Mouse (Mus musculus) liver, embryonic 15.5 days (tissue): ENCODE data around the gene Gsdma3. TPM values are rescaled to one million over a fixed set of nuclear protein-coding genes. Genes with fewer than 3 reads are reported as not detected.
"Not testable (repeated sequence)": the region's sequence is repeated elsewhere in the genome, so short reads cannot be mapped to it uniquely, and the experiment has no call there.

Experiments used
- ATAC-seq: fragments of 200-750 bp; cut with Nextera tagmentation; 2 replicates; pipeline ENCODE4 v1.8.0; 2017; ENCODE audit warnings: moderate number of reproducible peaks, mild to moderate bottlenecking, moderate library complexity; ENCODE audit not compliant: insufficient read depth
- H3K27ac ChIP-seq: fragments of 300-500 bp; sonication (generic); replicated peaks from 2 replicates; pipeline ENCODE4 v1.5.1; 2015; ENCODE audit warnings: mild to moderate bottlenecking, inconsistent platforms
- H3K27me3 ChIP-seq: fragments of 300-500 bp; sonication (generic); 2 replicates; pipeline ENCODE4 v1.6.1; 2015; ENCODE audit warnings: mild to moderate bottlenecking, inconsistent platforms
- H3K36me3 ChIP-seq: fragments of 300-500 bp; sonication (generic); replicated peaks from 2 replicates; pipeline ENCODE4 v1.6.1; 2015; ENCODE audit warnings: moderate library complexity, mild to moderate bottlenecking, inconsistent platforms
- H3K4me1 ChIP-seq: fragments of 300-500 bp; sonication (generic); replicated peaks from 2 replicates; pipeline ENCODE4 v1.6.1; 2015; ENCODE audit warnings: inconsistent platforms
- H3K4me2 ChIP-seq: fragments of 300-500 bp; sonication (generic); 2 replicates; pipeline ENCODE4 v1.6.1; 2015; ENCODE audit warnings: moderate library complexity, mild to moderate bottlenecking, inconsistent platforms
- H3K4me3 ChIP-seq: fragments of 300-500 bp; sonication (generic); replicated peaks from 2 replicates; pipeline ENCODE4 v1.5.1; 2015; ENCODE audit warnings: mild to moderate bottlenecking, inconsistent platforms
- H3K9ac ChIP-seq: fragments of 300-500 bp; sonication (generic); 2 replicates; pipeline ENCODE4 v1.6.1; 2015; ENCODE audit warnings: moderate library complexity, mild to moderate bottlenecking, inconsistent platforms
- H3K9me3 ChIP-seq: fragments of 300-500 bp; sonication (generic); replicated peaks from 2 replicates; pipeline ENCODE4 v1.6.1; 2016; ENCODE audit warnings: inconsistent platforms
- WGBS: fragments of 180-500 bp; shearing (Covaris S2); methylation state at CpG from one replicate; pipeline ENCODE4 v1.1.7; 2015; ENCODE audit warnings: mixed read lengths; ENCODE audit not compliant: insufficient replicate concordance; 5-methylcytosine and 5-hydroxymethylcytosine counted together
- polyA plus RNA-seq: library from polyadenylated mRNA; unstranded; fragments of >200 nt; fragmentation: Nextera tagmentation; extraction: Ambion mirVana; gene quantifications from 2 replicates; pipeline ENCODE4 v1.2.1, GENCODE M21; 2015

Gene Gsdma3
- polyA plus RNA-seq, 1 experiment from 2014 or later: not detected

DNA sequence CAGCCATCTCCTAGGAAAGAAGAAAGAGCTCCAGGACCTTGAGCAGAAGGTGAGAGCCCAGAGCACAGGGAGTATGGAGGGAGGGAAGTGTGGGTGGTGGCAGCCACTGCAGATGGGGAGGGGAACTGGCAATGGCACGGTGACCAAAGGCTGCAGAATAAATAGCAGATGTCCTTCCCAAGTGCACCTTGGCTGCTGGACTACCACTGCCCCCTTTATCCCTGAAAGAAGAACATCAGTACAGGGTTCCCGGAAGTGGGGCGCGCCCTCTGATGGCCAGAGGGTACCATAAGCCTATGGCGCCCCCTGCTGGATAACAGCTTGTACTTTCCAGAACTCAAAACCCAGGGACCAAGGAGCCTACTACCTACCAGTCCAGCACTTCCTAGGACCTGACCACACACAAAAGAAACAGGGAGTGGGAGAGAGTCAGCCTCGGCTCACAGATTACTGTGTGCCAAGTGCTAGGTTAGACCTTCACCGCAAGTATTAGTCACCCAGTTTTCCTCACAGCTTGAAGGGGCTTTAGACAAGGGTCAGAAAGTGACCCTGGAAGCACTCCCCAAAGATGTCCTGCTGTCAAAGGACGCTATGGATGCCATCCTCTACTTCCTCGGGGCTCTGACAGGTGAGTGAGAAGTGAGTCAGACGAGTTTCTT lies 9.3 kb downstream of the Gsdma3 start:
- H3K4me1 ChIP-seq, ATAC-seq, H3K9me3 ChIP-seq, H3K4me2 ChIP-seq, H3K4me3 ChIP-seq, H3K36me3 ChIP-seq, H3K9ac ChIP-seq, H3K27ac ChIP-seq: not testable (repeated sequence)
- H3K27me3 ChIP-seq: peaks cover 18% of the 10 kb centered on the region; the same call in 1 of the 2 replicates
- WGBS: 21% methylated on average over 10 of the region's 10 CpGs

- Histone ChIP-seq H3K27me3 (peaks cover 12% of the 10 kb centered on the region; the same call in 1 of the 2 replicates), H3K9ac (no peak overlapping the region), H3K4me1 (no peaks in the 10 kb centered on the region), H3K27ac (no peak overlapping the region), H3K4me2 (no peak overlapping the region), H3K4me3 (no peak overlapping the region), H3K9me3 (no peaks in the 10 kb centered on the region), H3K36me3 (no peaks in the 10 kb centered on the region)
- 55% methylated on average over 1 of the region's 1 CpGs for WGBS
- no peak for ATAC-seq
These were observed 11.3 kb downstream of the Gsdma3 start for GRCm38 (mm10) chr11:98637501-98637900.

GRCm38 (mm10) chr11:98640091-98640490 lies 13.9 kb downstream of the Gsdma3 start:
- H3K4me1 ChIP-seq: no peaks in the 10 kb centered on the region
- no peak for ATAC-seq
- no peaks in the 10 kb centered on the region for H3K9me3 ChIP-seq
- WGBS: 34% methylated on average over 5 of the region's 5 CpGs
- H3K27me3 ChIP-seq: peaks cover 3% of the 10 kb centered on the region; the same call in 1 of the 2 replicates
- H3K27ac ChIP-seq: no peak overlapping the region
- H3K4me3 ChIP-seq: no peak overlapping the region
- H3K4me2 ChIP-seq: no peak overlapping the region
- H3K9ac ChIP-seq: no peak overlapping the region
- no peaks in the 10 kb centered on the region for H3K36me3 ChIP-seq

DNA sequence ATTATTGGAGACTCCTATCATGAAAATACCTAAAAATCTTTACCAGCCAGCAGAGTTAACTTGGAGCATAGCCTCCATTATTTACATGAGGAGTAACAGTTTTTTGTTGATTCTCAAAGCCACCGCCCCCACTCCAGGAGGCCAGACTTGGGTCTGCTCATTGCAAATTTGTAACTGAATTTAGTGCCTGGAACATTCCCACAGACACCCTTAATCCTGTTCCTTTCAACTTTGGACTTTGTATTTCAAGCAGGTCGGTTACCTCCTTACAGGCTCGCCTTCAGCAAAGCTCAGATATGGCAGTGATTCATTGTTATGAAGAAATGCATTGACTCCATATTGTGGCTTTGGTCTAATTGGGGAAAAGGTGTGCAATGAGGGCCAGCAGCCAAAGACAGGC lies 18.6 kb downstream of the Gsdma3 start:
- no peak for ATAC-seq
- H3K9ac ChIP-seq: no peak overlapping the region
- 53% methylated on average over 3 of the region's 3 CpGs for WGBS
- H3K27me3 ChIP-seq: peaks cover 11% of the 10 kb centered on the region; the same call in 1 of the 2 replicates
- no peak overlapping the region for H3K27ac ChIP-seq
- no peaks in the 10 kb centered on the region for H3K36me3 ChIP-seq
- no peak overlapping the region for H3K4me3 ChIP-seq
- no peak overlapping the region for H3K4me2 ChIP-seq
- no peaks in the 10 kb centered on the region for H3K9me3 ChIP-seq
- no peaks in the 10 kb centered on the region for H3K4me1 ChIP-seq

GRCm38 (mm10) chr11:98645946-98646345 lies 19.8 kb downstream of the Gsdma3 start:
- H3K27me3 ChIP-seq: peaks cover 18% of the 10 kb centered on the region; the same call in 1 of the 2 replicates
- ATAC-seq: no peak
- 58% methylated on average over 2 of the region's 2 CpGs for WGBS

DNA sequence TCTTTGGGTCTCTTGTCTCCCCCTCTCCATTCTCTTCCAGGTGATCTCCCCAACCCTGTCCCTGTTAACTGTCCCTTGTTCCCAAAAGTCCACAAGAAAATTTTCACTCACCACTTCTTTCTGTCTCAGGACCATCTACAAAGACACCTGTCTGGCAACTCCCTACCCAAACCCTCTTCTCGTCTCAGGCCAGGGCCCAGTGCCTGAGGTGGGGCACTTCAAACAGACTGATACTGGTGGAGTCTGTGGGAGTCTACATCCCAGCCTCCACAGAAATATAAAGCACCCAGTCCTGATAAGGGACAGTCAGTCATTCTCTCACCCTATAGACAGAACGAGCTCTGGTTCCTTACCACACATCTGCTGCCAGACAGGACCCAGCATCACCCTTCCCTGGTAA lies 20.3 kb downstream of the Gsdma3 start, which contains the start of gene Gsdma2:
TSS of gene Gsdma2 (plus strand) at position 301 of the 400 bp plus-strand sequence.
- Histone ChIP-seq H3K9me3 (no peaks in the 10 kb centered on the region), H3K36me3 (no peaks in the 10 kb centered on the region), H3K4me3 (no peak within 1 kb of the TSS), H3K27me3 (peaks cover 18% of the 10 kb centered on the region; the same call in 1 of the 2 replicates), H3K4me1 (no peaks in the 10 kb centered on the region), H3K9ac (no peak within 1 kb of the TSS), H3K27ac (no peak within 1 kb of the TSS), H3K4me2 (no peak within 1 kb of the TSS)
- 19% methylated on average over 2 of the region's 2 CpGs for WGBS
- no peak for ATAC-seq

More at GRCm38 (mm10) chr11:98645946-98646345, 19.8 kb downstream of the Gsdma3 start:
- Histone ChIP-seq H3K27ac (no peak overlapping the region), H3K9ac (no peak overlapping the region), H3K4me1 (no peaks in the 10 kb centered on the region), H3K9me3 (no peaks in the 10 kb centered on the region), H3K4me3 (no peak overlapping the region), H3K36me3 (no peaks in the 10 kb centered on the region), H3K4me2 (no peak overlapping the region)

DNA sequence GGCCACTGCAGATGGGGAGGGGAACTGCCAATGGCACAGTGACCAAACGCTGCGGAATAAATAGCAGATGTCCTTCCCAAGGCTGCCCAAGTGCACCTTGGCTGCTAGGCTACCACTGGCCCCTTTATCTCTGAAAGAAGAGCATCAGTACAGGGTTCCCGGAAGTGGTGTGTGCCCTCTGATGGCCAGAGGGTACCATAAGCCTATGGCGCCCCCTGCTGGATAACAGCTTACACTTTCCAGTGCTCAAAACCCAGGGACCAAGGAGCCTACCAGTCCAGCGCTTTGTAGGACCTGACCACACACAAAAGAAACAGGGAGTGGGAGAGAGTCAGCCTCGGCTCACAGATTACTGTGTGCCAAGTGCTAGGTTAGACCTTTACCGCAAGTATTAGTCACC lies 28.9 kb downstream of the Gsdma3 start:
- not testable (repeated sequence) for ATAC-seq

DNA sequence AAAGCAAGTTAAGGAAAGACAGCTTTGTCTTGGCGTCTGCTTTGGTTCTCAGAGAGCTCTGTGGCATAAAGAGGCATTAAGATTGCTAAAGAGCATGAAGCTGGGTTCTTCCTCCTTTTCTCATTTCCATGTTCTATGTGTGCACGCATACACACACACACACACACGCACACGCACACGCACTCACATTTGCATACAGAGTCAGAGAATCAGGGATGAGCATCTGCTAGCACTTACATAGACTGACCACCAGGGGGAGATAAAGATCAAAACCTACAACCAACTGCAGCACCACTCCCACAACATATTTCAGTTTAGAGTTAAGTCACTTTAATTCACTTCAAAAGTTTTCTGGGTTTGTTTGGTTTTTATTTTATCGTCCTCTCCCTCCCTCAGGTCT lies 34.4 kb downstream of the Gsdma3 start:
- H3K4me1 ChIP-seq: no peaks in the 10 kb centered on the region
- H3K4me2 ChIP-seq: no peak overlapping the region
- no peak overlapping the region for H3K9ac ChIP-seq
- H3K36me3 ChIP-seq: no peaks in the 10 kb centered on the region
- WGBS: 11% methylated on average over 6 of the region's 6 CpGs
- no peak for ATAC-seq
- no peak overlapping the region for H3K27ac ChIP-seq
- peaks cover 25% of the 10 kb centered on the region for H3K27me3 ChIP-seq
- H3K4me3 ChIP-seq: no peak overlapping the region
- H3K9me3 ChIP-seq: no peaks in the 10 kb centered on the region

More for the DNA sequence above, 28.9 kb downstream of the Gsdma3 start:
- not testable (repeated sequence) for H3K9ac ChIP-seq, H3K27ac ChIP-seq, H3K9me3 ChIP-seq, H3K36me3 ChIP-seq, H3K4me1 ChIP-seq, H3K4me2 ChIP-seq, H3K4me3 ChIP-seq
- 11% methylated on average over 7 of the region's 7 CpGs for WGBS
- peaks cover 15% of the 10 kb centered on the region for H3K27me3 ChIP-seq

DNA sequence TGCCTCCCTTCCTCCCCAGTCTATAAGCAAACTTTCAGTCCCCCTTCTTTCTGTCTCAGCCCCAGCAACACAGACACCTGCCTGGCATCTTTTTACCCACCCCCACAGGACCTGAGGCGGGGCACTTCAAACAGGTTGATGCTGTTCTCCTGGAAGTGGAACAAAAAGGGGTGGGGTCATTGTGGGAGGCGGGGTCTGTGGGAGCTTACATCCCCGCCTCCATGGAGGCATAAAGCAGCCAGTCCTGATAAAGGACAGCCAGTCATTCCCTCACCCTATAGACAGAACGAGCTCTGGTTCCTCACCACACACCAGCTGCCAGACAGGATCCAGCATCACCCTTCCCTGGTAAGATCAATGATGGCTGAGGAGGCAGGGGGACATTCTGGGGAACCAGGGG lies 37.9 kb downstream of the Gsdma3 start, which contains the start of gene Gsdma:
TSS of gene Gsdma (plus strand) at position 261 of the 400 bp plus-strand sequence.
- Histone ChIP-seq H3K27me3 (peaks cover 53% of the 10 kb centered on the region), H3K4me1 (no peaks in the 10 kb centered on the region), H3K4me3 (no peak within 1 kb of the TSS), H3K9me3 (no peaks in the 10 kb centered on the region), H3K27ac (no peak within 1 kb of the TSS), H3K9ac (no peak within 1 kb of the TSS), H3K36me3 (no peaks in the 10 kb centered on the region), H3K4me2 (no peak within 1 kb of the TSS)
- no peak for ATAC-seq
- 24% methylated on average over 4 of the region's 4 CpGs for WGBS

DNA sequence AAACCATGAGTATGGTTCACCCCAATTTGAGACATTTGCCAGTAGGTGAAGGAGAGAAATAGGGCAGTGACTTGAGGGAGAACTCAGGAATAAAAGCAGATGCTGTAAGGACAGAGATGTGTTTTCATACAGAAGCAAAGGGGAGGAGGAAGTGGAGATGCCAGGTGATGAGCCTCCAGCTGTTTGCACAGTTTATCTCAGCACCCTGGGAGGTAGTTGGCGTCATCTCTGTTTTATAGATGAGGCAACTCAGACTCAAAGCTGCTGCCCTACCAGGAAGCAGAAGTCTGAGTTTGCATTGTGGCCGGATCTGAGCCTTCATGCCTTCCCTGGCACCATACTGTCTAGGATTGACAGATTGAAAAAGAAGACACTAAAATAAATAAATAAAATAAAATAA lies 42.8 kb downstream of the Gsdma3 start:
- no peak overlapping the region for H3K4me2 ChIP-seq
- no peaks in the 10 kb centered on the region for H3K36me3 ChIP-seq
- H3K4me1 ChIP-seq: peaks cover 24% of the 10 kb centered on the region
- H3K9me3 ChIP-seq: no peaks in the 10 kb centered on the region
- H3K9ac ChIP-seq: no peak overlapping the region
- WGBS: 26% methylated on average over 2 of the region's 2 CpGs
- no peak overlapping the region for H3K4me3 ChIP-seq
- no peak overlapping the region for H3K27ac ChIP-seq
- ATAC-seq: no peak
- H3K27me3 ChIP-seq: peaks cover 45% of the 10 kb centered on the region

GRCm38 (mm10) chr11:98671284-98671815 lies 45.2 kb downstream of the Gsdma3 start:
- Histone ChIP-seq H3K9ac (no peak overlapping the region), H3K27ac (no peak overlapping the region), H3K4me2 (no peak overlapping the region), H3K9me3 (no peaks in the 10 kb centered on the region), H3K4me3 (no peak overlapping the region), H3K4me1 (peaks cover 24% of the 10 kb centered on the region), H3K36me3 (no peaks in the 10 kb centered on the region), H3K27me3 (peaks cover 48% of the 10 kb centered on the region)
- 21% methylated on average over 3 of the region's 3 CpGs for WGBS
- ATAC-seq: no peak
